Mouse (Mus musculus) heart, postnatal 0 days (tissue): ENCODE data around the gene Hist1h2br.

ENCODE experiments used
- CTCF ChIP-seq: IDR thresholded peaks from 2 replicates; pipeline ENCODE4 v1.5.1; 2016; ENCODE audit warnings: antibody characterized with exemption, control low read depth, low read depth
- EP300 ChIP-seq: IDR thresholded peaks from 2 replicates; pipeline ENCODE4 v1.6.1; 2016; ENCODE audit warnings: antibody characterized with exemption, low read depth

DNA sequence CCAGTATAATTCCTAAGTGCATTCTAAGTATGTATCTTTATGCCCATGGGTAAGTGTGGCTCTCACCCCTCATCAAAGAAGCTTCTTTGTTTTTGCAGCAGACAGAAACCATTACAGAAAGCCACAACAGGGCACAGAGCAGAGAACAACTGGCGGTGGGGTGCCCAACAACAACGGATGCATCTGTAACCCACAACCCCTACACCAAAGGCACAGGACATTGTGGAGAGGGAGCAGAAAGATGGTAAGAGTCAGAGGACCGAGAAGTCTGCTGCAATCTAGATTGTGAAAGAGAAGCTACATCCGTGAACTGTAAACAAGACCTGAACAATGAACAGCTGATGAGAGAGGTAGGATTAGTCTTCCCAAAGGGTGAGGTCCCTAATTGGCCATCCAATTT is 51.0 kb downstream of the Hist1h2br start:
- TF ChIP-seq CTCF: no peak
- no peak for TF ChIP-seq EP300
